Mouse (Mus musculus) embryonic facial prominence, embryonic 15.5 days (tissue): ENCODE data around the gene Klk1b24. TPM values are rescaled to one million over a fixed set of nuclear protein-coding genes. Genes with fewer than 3 reads are reported as not detected.

Experiments
- ATAC-seq: fragments of 200-750 bp; cut with Nextera tagmentation; 2 replicates; pipeline ENCODE4 v1.8.0; 2017; ENCODE audit warnings: low read depth, moderate TSS enrichment; ENCODE audit not compliant: insufficient number of reproducible peaks, low FRiP score, low TSS enrichment
- H3K27ac ChIP-seq: fragments of 300-500 bp; sonication (generic); replicated peaks from 2 replicates; pipeline ENCODE4 v1.5.1; 2015; ENCODE audit warnings: mild to moderate bottlenecking, inconsistent platforms
- H3K27me3 ChIP-seq: fragments of 300-500 bp; sonication (generic); 2 replicates; pipeline ENCODE4 v1.6.1; 2015; ENCODE audit warnings: inconsistent platforms
- H3K36me3 ChIP-seq: fragments of 300-500 bp; sonication (generic); 2 replicates; pipeline ENCODE4 v1.6.1; 2015; ENCODE audit warnings: mild to moderate bottlenecking, inconsistent platforms
- H3K4me1 ChIP-seq: fragments of 300-500 bp; sonication (generic); 2 replicates; pipeline ENCODE4 v1.6.1; 2015; ENCODE audit warnings: inconsistent platforms
- H3K4me2 ChIP-seq: fragments of 300-500 bp; sonication (generic); replicated peaks from 2 replicates; pipeline ENCODE4 v1.6.1; 2015; ENCODE audit warnings: mild to moderate bottlenecking, inconsistent platforms
- H3K4me3 ChIP-seq: fragments of 300-500 bp; sonication (generic); replicated peaks from 2 replicates; pipeline ENCODE4 v1.5.1; 2015; ENCODE audit warnings: mild to moderate bottlenecking, inconsistent platforms
- H3K9ac ChIP-seq: fragments of 300-500 bp; sonication (generic); 2 replicates; pipeline ENCODE4 v1.6.1; 2015; ENCODE audit warnings: inconsistent platforms
- H3K9me3 ChIP-seq: fragments of 300-500 bp; sonication (generic); replicated peaks from 2 replicates; pipeline ENCODE4 v1.6.1; 2016; ENCODE audit warnings: inconsistent platforms
- WGBS: fragments of 180-500 bp; shearing (Covaris S2); methylation state at CpG from one replicate; pipeline ENCODE4 v1.1.7; 2015; 5-methylcytosine and 5-hydroxymethylcytosine counted together
- polyA plus RNA-seq: library from polyadenylated mRNA; unstranded; fragments of >200 nt; fragmentation: Nextera tagmentation; extraction: Ambion mirVana; gene quantifications from 2 replicates; pipeline ENCODE4 v1.2.1, GENCODE M21; 2015

The Klk1b24 gene
- polyA plus RNA-seq, 1 experiment from 2014 or later: not detected

- WGBS: 47% methylated on average over 2 of the region's 2 CpGs
- no peak for ATAC-seq
- Histone ChIP-seq H3K9me3 (no peaks in the 10 kb centered on the region), H3K27ac (no peak overlapping the region), H3K9ac (no peak overlapping the region), H3K4me1 (no peaks in the 10 kb centered on the region), H3K36me3 (no peaks in the 10 kb centered on the region), H3K4me3 (no peak overlapping the region), H3K27me3 (no peaks in the 10 kb centered on the region), H3K4me2 (no peak overlapping the region)
Measured at GRCm38 (mm10) chr7:44239913-44240312, 51.9 kb downstream of the Klk1b24 start.

- Histone ChIP-seq H3K27me3 (no peaks in the 10 kb centered on the region), H3K36me3 (no peaks in the 10 kb centered on the region), H3K9ac (no peak overlapping the region), H3K4me3 (no peak overlapping the region), H3K4me2 (no peak overlapping the region), H3K9me3 (no peaks in the 10 kb centered on the region), H3K27ac (no peak overlapping the region), H3K4me1 (peaks cover 7% of the 10 kb centered on the region)
- WGBS: 38% methylated on average over 1 of the region's 1 CpGs
- ATAC-seq: no peak
Measured at GRCm38 (mm10) chr7:44240712-44241111, 52.7 kb downstream of the Klk1b24 start.

GRCm38 (mm10) chr7:44241163-44241562, 53.1 kb downstream of the Klk1b24 start:
- ATAC-seq: no peak
- Histone ChIP-seq H3K4me1 (peaks cover 8% of the 10 kb centered on the region), H3K4me2 (no peak overlapping the region), H3K27me3 (no peaks in the 10 kb centered on the region), H3K27ac (no peak overlapping the region), H3K9ac (no peak overlapping the region), H3K36me3 (no peaks in the 10 kb centered on the region), H3K9me3 (no peaks in the 10 kb centered on the region), H3K4me3 (no peak overlapping the region)
- 60% methylated on average over 2 of the region's 2 CpGs for WGBS

Other genes with a start within 250 kb of the Klk1b24 start
- gene Klk1b8, start 237.6 kb upstream of the Klk1b24 start, polyA plus RNA-seq: not detected in 2 replicates
- gene Klk1b1, start 221.5 kb upstream of the Klk1b24 start, polyA plus RNA-seq: not detected in 2 replicates
- not detected in 2 replicates for gene Klk1b9, start 212.2 kb upstream of the Klk1b24 start, polyA plus RNA-seq
- not detected in 2 replicates for gene Klk1b11, start 192.4 kb upstream of the Klk1b24 start, polyA plus RNA-seq
- 0.27 and 0.39 TPM in 2 replicates for gene Klk1b26, start 176.1 kb upstream of the Klk1b24 start, polyA plus RNA-seq
- not detected in 2 replicates for gene Klk1b27, start 135.9 kb upstream of the Klk1b24 start, polyA plus RNA-seq
- gene Klk1b21, start 85.9 kb upstream of the Klk1b24 start, polyA plus RNA-seq: not detected in 2 replicates
- not detected in 2 replicates for gene Klk1b22, start 75.6 kb upstream of the Klk1b24 start, polyA plus RNA-seq
- gene Klk1b16, start 51.5 kb upstream of the Klk1b24 start, polyA plus RNA-seq: not detected in 2 replicates
- not detected in 2 replicates for gene Klk1b3, start 10.0 kb downstream of the Klk1b24 start, polyA plus RNA-seq
- gene Klk1b4, start 19.2 kb downstream of the Klk1b24 start, polyA plus RNA-seq: not detected in 2 replicates
- not detected in 2 replicates for gene Klk1b5, start 27.7 kb downstream of the Klk1b24 start, polyA plus RNA-seq
- gene Klk1, start 37.1 kb downstream of the Klk1b24 start, polyA plus RNA-seq: not detected in 2 replicates
- 0.24 TPM in 1 of 2 replicates, not detected in the other for gene Gm36864, start 47.9 kb downstream of the Klk1b24 start, polyA plus RNA-seq
- gene 1700028J19Rik, start 58.5 kb downstream of the Klk1b24 start, polyA plus RNA-seq: 1.1 and 1.3 TPM in 2 replicates
- gene 2410002F23Rik, start 58.5 kb downstream of the Klk1b24 start, polyA plus RNA-seq: 151 and 162 TPM in 2 replicates
- 0.23 and 0.30 TPM in 2 replicates for gene Acp4, start 69.1 kb downstream of the Klk1b24 start, polyA plus RNA-seq
- gene Gm15517, start 73.2 kb downstream of the Klk1b24 start, polyA plus RNA-seq: not detected in 2 replicates
- gene Clec11a, start 118.7 kb downstream of the Klk1b24 start, polyA plus RNA-seq: 26.1 and 28.1 TPM in 2 replicates
- gene Shank1, start 122.0 kb downstream of the Klk1b24 start, polyA plus RNA-seq: 3.7 and 6.1 TPM in 2 replicates
- gene Syt3, start 195.9 kb downstream of the Klk1b24 start, polyA plus RNA-seq: 2.7 and 3.4 TPM in 2 replicates
- gene 1700008O03Rik, start 197.6 kb downstream of the Klk1b24 start, polyA plus RNA-seq: 1.4 and 1.5 TPM in 2 replicates
- gene Lrrc4b, start 240.8 kb downstream of the Klk1b24 start, polyA plus RNA-seq: 1.3 TPM in 2 replicates